Mouse (Mus musculus) cerebellum, adult 2 months (tissue): ENCODE data around the gene Fam171a2. TPM values are rescaled to one million over a fixed set of nuclear protein-coding genes. Genes with fewer than 3 reads are reported as not detected.

ENCODE experiments used
- DNase-seq, 2 experiments: peaks; one replicate each; pipeline ENCODE4 v3.0.0; 2021
- H3K27ac ChIP-seq: fragments of 200-500 bp; 2 replicates; pipeline ENCODE4 v1.5.1; 2012; ENCODE audit warnings: low read length, control low read depth, inconsistent platforms; ENCODE audit not compliant: insufficient read depth
- H3K27me3 ChIP-seq: fragments of 200-500 bp; 2 replicates; pipeline ENCODE4 v1.6.1; 2012; ENCODE audit warnings: inconsistent platforms, mild to moderate bottlenecking, low read length, moderate library complexity; ENCODE audit not compliant: control insufficient read depth, insufficient read depth
- H3K4me1 ChIP-seq: fragments of 200-500 bp; 2 replicates; pipeline ENCODE4 v1.6.1; 2011; ENCODE audit warnings: low read length; ENCODE audit not compliant: control insufficient read depth, insufficient read depth
- H3K4me3 ChIP-seq: fragments of 200-500 bp; replicated peaks from 2 replicates; pipeline ENCODE3; 2011; ENCODE audit warnings: mild to moderate bottlenecking, low read depth, low read length, control low read depth; ENCODE audit not compliant: insufficient read depth
- CTCF ChIP-seq: fragments of 200-500 bp; IDR thresholded peaks from 2 replicates; pipeline ENCODE4 v1.5.1; 2011; ENCODE audit warnings: low read depth, mild to moderate bottlenecking, control low read depth, low read length, moderate library complexity, borderline replicate concordance; ENCODE audit not compliant: insufficient read depth
- POLR2A ChIP-seq: fragments of 200-500 bp; IDR thresholded peaks from 2 replicates; pipeline ENCODE4 v1.6.1; 2011; ENCODE audit warnings: low read length, control low read depth, borderline replicate concordance; ENCODE audit not compliant: insufficient read depth
- WGBS: fragments of 180-500 bp; shearing (Covaris S2); methylation state at CpG from one replicate; pipeline ENCODE4 v1.1.7; 2018; 5-methylcytosine and 5-hydroxymethylcytosine counted together
- polyA plus RNA-seq: library from polyadenylated mRNA; depleted of rRNA; stranded (reverse); fragments of >200 nt; gene quantifications from 2 replicates; pipeline ENCODE4 v1.2.3, GENCODE M21; 2012

Fam171a2 gene
- polyA plus RNA-seq, 1 experiment = 57.8 TPM

DNA sequence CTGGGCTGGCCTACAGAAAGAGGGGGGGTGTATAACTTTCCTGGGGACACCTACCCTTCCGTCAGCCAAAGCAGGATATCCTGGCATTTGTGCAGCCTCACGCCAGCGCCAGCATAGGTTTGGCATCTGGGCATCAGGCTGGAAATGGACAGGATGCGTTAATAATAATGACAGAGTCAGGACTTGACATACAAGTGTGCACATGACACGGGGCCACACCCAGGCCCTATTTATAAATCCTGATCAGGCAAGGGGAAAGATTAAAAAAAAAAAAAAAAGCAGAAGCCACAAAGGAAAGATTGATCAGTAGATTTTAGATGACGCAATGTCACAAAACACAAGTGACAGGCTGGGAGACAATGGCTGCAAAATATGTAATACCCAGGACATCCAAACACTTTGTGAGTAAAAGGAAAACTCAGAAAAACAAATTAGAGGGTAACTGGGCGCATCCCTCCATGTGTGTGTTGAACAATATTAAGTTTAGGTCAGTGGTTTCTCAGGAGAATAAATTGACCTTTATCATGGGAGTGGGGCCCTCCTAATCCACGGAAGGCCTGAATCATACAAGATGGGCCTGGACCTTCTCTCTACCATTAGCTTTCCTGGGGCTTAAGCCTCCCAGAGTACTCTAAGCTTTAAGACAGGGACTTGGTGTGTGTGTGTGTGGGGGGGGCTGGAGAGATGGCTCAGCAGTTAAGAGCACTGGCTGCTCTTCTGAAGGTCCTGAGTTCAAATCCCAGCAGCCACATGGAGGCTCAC lies 21.7 kb downstream of the Fam171a2 start:
- H3K27me3 ChIP-seq = no peaks in the 10 kb centered on the region
- 76% methylated on average over 8 of the region's 8 CpGs for WGBS
- no peak overlapping the region for H3K4me3 ChIP-seq
- no peak for DNase-seq
- H3K4me1 ChIP-seq = no peaks in the 10 kb centered on the region
- TF ChIP-seq CTCF = no peak
- TF ChIP-seq POLR2A = no peak
- no peak overlapping the region for H3K27ac ChIP-seq

DNA sequence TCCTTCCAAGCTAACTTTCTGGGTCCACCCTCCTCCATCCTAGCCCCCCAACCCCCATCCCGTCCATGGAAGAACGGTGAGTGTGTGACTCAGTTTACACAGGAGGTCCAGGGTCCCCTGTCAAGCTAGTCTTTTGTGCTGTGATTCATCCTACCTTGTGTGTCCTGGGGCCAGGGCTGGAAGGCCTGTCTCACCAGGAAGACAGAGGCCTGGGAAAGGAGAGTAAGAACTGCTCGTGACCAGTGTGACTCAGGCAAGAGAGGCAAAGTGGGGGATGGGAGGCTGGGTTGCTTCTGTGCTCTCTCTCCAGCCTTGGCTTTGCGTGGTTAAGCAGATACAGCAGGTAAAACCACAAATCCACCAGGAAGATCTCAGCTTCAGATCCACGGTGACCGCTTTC lies 22.8 kb downstream of the Fam171a2 start:
- Histone ChIP-seq H3K4me3 (no peak overlapping the region), H3K4me1 (no peaks in the 10 kb centered on the region), H3K27me3 (no peaks in the 10 kb centered on the region), H3K27ac (no peak overlapping the region)
- no peak for DNase-seq
- TF ChIP-seq CTCF = no peak
- no peak for TF ChIP-seq POLR2A
- WGBS = 83% methylated on average over 6 of the region's 6 CpGs

DNA sequence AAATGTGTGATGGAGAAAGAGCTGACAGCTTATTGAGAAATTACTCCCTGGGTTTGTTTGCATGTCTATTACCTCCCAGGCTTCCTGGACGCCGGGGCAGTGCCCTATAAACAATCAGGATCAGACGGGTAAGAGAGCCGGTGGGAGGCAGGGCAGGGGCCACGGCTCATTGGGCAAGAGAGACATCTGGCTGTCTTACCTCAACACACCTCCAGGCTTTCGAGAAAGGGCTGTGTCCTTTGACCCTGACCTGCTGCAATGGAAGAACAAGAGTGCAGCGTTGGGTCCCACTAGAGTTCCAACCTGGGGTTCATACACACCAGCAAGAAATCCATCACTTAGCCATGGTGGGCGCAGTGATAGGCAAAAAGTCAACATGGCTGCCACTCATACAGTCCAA lies 25.9 kb downstream of the Fam171a2 start:
- WGBS = 50% methylated on average over 8 of the region's 8 CpGs

DNA sequence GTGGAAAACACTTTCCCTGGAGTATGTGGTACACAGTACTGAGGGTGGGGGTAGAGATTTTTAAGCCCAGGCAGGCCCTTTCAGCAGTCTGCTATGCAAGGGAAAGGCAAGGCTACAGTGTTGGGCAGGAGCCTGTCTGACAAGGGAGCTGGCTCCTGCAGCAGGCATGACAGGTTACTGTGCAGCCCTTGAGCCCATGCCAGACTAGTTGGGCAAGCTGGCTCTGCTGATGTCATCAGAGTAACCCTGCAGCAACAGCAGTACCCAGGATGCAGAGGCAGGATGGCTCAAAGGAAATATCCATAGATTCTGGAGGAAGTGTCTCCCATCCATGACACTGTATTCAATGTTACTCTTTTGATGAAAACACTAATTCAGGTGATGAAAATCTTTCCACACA lies 28.6 kb downstream of the Fam171a2 start:
- no peak for DNase-seq
- H3K27ac ChIP-seq = no peak overlapping the region
- TF ChIP-seq CTCF = no peak
- TF ChIP-seq POLR2A = no peak
- no peak overlapping the region for H3K4me3 ChIP-seq
- H3K4me1 ChIP-seq = no peaks in the 10 kb centered on the region
- H3K27me3 ChIP-seq = no peaks in the 10 kb centered on the region

More for the DNA sequence above, 25.9 kb downstream of the Fam171a2 start:
- H3K4me3 ChIP-seq = no peak overlapping the region
- no peak for TF ChIP-seq CTCF
- TF ChIP-seq POLR2A = no peak
- no peak overlapping the region for H3K27ac ChIP-seq
- no peak for DNase-seq
- H3K4me1 ChIP-seq = no peaks in the 10 kb centered on the region
- no peaks in the 10 kb centered on the region for H3K27me3 ChIP-seq

DNA sequence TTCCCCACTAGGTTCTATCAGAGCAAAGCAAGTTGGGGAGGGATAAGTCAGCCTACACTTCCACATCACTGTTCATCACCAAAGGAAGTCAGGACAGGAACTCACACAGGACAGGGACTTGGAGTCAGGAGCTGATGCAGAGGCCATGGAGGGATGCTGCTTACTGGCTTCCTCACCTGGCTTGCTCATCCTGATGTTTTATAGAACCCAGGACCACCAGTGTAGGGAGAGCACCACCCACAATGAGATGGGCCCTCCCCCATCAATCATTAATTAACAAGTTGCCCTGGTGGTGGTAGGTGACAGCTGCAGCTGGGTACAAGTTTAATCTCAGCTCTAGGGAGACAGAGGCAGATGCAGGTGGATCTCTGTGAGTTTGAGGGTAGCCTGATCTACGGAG lies 30.3 kb downstream of the Fam171a2 start:
- Histone ChIP-seq H3K4me1 (no peaks in the 10 kb centered on the region), H3K27ac (no peak overlapping the region), H3K27me3 (no peaks in the 10 kb centered on the region), H3K4me3 (no peak overlapping the region)
- TF ChIP-seq CTCF (no peak), POLR2A (no peak)
- DNase-seq = no peak
- WGBS = 77% methylated on average over 1 of the region's 1 CpGs

DNA sequence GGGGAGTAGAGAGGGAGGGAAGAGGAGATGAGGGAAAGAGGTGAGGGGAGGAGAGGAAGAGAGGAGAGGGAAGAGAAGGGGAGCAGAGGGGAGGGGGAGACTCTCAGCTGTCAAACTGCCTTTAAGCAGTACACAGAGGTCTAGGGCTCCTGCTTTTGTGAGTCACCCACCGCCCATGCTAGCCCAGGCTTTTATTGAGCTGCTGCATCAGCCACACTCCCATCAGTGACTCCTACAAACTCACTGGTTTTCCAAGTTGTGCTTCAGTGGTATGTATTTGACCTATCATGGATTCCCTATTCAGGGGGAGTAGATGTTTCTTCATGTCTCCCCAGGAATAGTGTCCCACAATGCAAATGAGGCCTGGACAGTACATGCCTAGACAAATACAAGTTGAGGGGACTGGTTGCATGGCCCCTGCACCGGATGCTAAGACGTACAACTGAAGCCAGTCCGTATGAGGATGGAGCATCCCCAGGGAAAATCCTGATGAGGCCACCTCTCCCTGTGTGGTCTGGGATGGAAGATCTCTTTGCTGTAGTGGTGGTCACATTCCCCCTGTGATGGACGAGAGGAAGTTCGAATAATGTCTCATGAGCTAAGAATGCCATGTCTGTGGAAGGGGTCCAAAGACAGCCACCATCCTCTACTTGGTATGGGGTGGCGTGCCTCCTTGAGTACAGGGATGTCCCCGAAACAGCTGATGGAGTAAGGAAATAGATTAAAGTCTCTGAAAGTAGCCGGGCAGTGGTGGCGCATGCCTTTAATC lies 32.3 kb downstream of the Fam171a2 start:
- H3K4me1 ChIP-seq = no peaks in the 10 kb centered on the region
- no peak overlapping the region for H3K4me3 ChIP-seq
- H3K27me3 ChIP-seq = no peaks in the 10 kb centered on the region
- TF ChIP-seq POLR2A = no peak
- no peak for TF ChIP-seq CTCF
- no peak for DNase-seq
- 64% methylated on average over 10 of the region's 10 CpGs for WGBS
- H3K27ac ChIP-seq = no peak overlapping the region

DNA sequence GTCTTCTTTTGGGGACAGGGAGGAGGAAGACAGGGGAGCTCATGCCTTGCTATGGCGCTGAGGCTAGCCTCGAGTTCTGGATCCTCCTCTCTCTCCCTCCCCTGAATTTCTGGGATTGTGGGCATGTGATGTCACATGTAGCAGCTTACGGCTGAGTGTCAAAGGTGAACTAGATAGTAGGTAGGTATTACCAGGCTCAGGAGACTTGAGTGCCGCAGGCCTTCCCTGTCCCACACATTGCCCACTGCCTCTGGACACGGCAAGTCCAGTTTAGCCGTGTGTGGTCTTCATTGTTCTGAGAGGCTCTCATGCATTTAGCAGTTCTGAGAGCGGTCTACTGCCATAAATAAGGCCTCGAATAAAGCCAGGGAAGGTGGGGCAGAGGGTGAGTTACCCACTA lies 34.4 kb downstream of the Fam171a2 start:
- DNase-seq = no peak
- no peaks in the 10 kb centered on the region for H3K4me1 ChIP-seq
- H3K27me3 ChIP-seq = no peaks in the 10 kb centered on the region
- 71% methylated on average over 8 of the region's 8 CpGs for WGBS
- no peak for TF ChIP-seq CTCF
- no peak for TF ChIP-seq POLR2A
- H3K27ac ChIP-seq = no peak overlapping the region
- H3K4me3 ChIP-seq = no peak overlapping the region

DNA sequence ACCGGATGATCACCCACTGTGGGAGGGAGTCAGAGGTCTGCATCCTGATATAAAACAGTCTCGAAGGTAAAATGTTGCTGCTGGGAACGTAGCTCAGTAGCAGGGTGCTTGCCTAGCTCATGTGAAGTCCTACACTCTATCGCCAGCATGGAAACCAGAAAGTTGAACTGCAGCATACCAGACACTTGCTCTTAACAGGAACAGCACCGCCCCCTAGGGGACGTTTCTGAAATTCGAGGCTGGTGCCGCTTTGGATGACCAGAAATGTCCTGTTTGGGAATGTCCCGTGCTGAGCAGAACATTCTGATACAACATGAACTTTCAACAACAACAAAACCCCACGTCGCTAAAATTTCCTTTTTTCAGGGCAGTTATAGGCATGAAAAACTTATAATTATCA lies 35.8 kb downstream of the Fam171a2 start:
- TF ChIP-seq POLR2A = no peak
- TF ChIP-seq CTCF = peak; percentile 97
- Histone ChIP-seq H3K4me3 (no peak overlapping the region), H3K4me1 (no peaks in the 10 kb centered on the region), H3K27ac (no peak overlapping the region), H3K27me3 (no peaks in the 10 kb centered on the region)
- DNase-seq = peak; percentile 88 to 92
- WGBS = 2% methylated on average over 11 of the region's 11 CpGs
